Mouse (Mus musculus) G1E-ER4 (cell line): ENCODE measurements at regions not wholly inside any gene's neighbourhood (a gene's known extent, or its start where the extent isn't known, plus 50 kb on each side); places are given as distances from the start of the nearest gene placed in this dataset.

Source experiments
- GATA1 ChIP-seq: IDR thresholded peaks from one replicate; pipeline ENCODE4 v1.8.0; 2012; ENCODE audit warnings: low read length, inconsistent platforms

GRCm38 (mm10) chr6:7790040-7790439, 54.6 kb upstream of the C1galt1 start:
- TF ChIP-seq GATA1 = no peak

GRCm38 (mm10) chr6:7789071-7789470, 55.6 kb upstream of the C1galt1 start:
- TF ChIP-seq GATA1 = no peak

GRCm38 (mm10) chr6:7785407-7785806, 59.2 kb upstream of the C1galt1 start:
- TF ChIP-seq GATA1 = no peak

GRCm38 (mm10) chr6:7783059-7783458, 61.6 kb upstream of the C1galt1 start:
- peak; percentile 47 for TF ChIP-seq GATA1

GRCm38 (mm10) chr6:7779959-7780358, 64.7 kb upstream of the C1galt1 start:
- no peak for TF ChIP-seq GATA1

- no peak for TF ChIP-seq GATA1
Measured at GRCm38 (mm10) chr6:7778642-7779404, 65.8 kb upstream of the C1galt1 start.

GRCm38 (mm10) chr6:7768421-7768820, 75.4 kb upstream of the Asns start:
- no peak for TF ChIP-seq GATA1

GRCm38 (mm10) chr6:7767631-7768030, 74.6 kb upstream of the Asns start:
- no peak for TF ChIP-seq GATA1

GRCm38 (mm10) chr6:7759385-7759784, 66.3 kb upstream of the Asns start:
- peak; percentile 26 for TF ChIP-seq GATA1

GRCm38 (mm10) chr6:7753895-7754294, 60.8 kb upstream of the Asns start:
- TF ChIP-seq GATA1 = no peak

GRCm38 (mm10) chr6:7752885-7753611, 60.0 kb upstream of the Asns start:
- TF ChIP-seq GATA1 = no peak

- TF ChIP-seq GATA1 = no peak
Measured at GRCm38 (mm10) chr6:7748536-7748935, 55.5 kb upstream of the Asns start.
